ENCODE assay signal across 15 mouse cellular contexts in the genomic region with DNA sequence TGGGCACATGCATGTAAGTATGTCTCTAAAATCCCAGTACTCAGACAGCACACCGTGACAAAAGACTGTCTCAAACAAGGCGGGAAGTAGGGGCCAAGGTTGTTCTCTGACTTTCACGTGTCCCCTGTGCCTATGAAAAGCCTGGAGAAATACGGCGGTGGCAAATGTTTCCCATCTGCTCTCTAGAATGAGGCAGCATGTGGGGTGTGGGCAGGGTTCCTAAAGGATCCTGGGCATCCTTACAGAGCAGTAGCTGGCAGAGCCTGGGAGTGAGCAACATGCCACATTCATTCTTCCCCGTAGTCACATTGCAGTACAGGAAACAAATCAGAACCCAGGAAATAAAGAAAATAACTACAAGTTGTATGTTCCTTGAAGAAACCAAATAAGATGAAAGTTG. TPM values are rescaled to one million over a fixed set of nuclear protein-coding genes. Genes with fewer than 3 reads are reported as not detected.
DNase-seq lines count a peak whose midpoint lies in the region; ATAC-seq and TF ChIP-seq lines count a peak whose summit lies in the region.
"Had no signal": no experiment of that assay in that cellular context is flagged by ENCODE, and none has a peak within 500 bp of the region (broad histone marks: within the 10 kb centered on the region; RNA-seq: fewer than 3 reads in every experiment).

No protein-coding gene starts in this region.

- H3K27ac ChIP-seq in hindbrain, postnatal 0 days, result 0 out of 2 replicates have a peak overlapping the region, but pooled peaks have one; percentile 11
- no peak overlapping the region for H3K27ac ChIP-seq in hindbrain, embryonic 10.5 days
- no peak overlapping the region for H3K27ac ChIP-seq in stomach, postnatal 0 days (replicated peaks)
- no peak overlapping the region for H3K27ac ChIP-seq in thymus, adult 2 months (ENCODE audit: control insufficient read depth, insufficient read depth, low read length)
- H3K27ac ChIP-seq: hindbrain, embryonic 12.5 days; midbrain, embryonic 12.5 days had no signal

- H3K27me3 ChIP-seq in hindbrain, postnatal 0 days (ENCODE audit: insufficient read depth, low read length), result no peaks in the 10 kb centered on the region
- no peaks in the 10 kb centered on the region for H3K27me3 ChIP-seq in hindbrain, embryonic 10.5 days (ENCODE audit: insufficient read depth, poor library complexity, severe bottlenecking)
- no peaks in the 10 kb centered on the region for H3K27me3 ChIP-seq in stomach, postnatal 0 days (ENCODE audit: control insufficient read depth, insufficient read depth, low read length)
- H3K27me3 ChIP-seq in thymus, adult 2 months (ENCODE audit: control insufficient read depth, insufficient read depth, low read length), result no peaks in the 10 kb centered on the region
- H3K27me3 ChIP-seq: hindbrain, embryonic 12.5 days; midbrain, embryonic 12.5 days had no signal

- H3K4me2 ChIP-seq in hindbrain, postnatal 0 days (ENCODE audit: low read depth, low read length), result no peak overlapping the region
- no peak overlapping the region for H3K4me2 ChIP-seq in stomach, postnatal 0 days (replicated peaks; ENCODE audit: low read depth)
- H3K4me2 ChIP-seq: hindbrain, embryonic 12.5 days; midbrain, embryonic 12.5 days had no signal

- peak; percentile 56 for DNase-seq in hindbrain, postnatal 0 days (ENCODE audit: low spot score)
- DNase-seq in hindbrain, embryonic 10.5 days (ENCODE audit: low spot score), result no peak
- DNase-seq in cerebellum, postnatal 36 days, result peak; percentile 76 to 77
- peak; percentile 56 to 62 for DNase-seq in layer of hippocampus, postnatal 10 days (ENCODE audit: low spot score in 2 of 2)
- DNase-seq in right cerebral cortex, postnatal 36 days (ENCODE audit: low spot score in 2 of 2), result peak; percentile 68
- DNase-seq in stomach, postnatal 0 days (ENCODE audit: low spot score), result no peak
- DNase-seq in thymus, adult 2 months, result no peak
- no peak for DNase-seq in heart, postnatal 4 days
- DNase-seq: adrenal gland, adult 2 months; kidney, postnatal 10 days; thymus, postnatal 14 days had no signal

- no peak overlapping the region for H3K4me3 ChIP-seq in hindbrain, postnatal 0 days (ENCODE audit: low read length)
- no peak overlapping the region for H3K4me3 ChIP-seq in hindbrain, embryonic 10.5 days
- no peak overlapping the region for H3K4me3 ChIP-seq in stomach, postnatal 0 days (ENCODE audit: low read depth, low read length)
- no peak overlapping the region for H3K4me3 ChIP-seq in thymus, adult 2 months (ENCODE audit: control insufficient read depth, insufficient read depth, low read length)
- H3K4me3 ChIP-seq: erythroblast, embryonic 14.5 days; hindbrain, embryonic 12.5 days; midbrain, embryonic 12.5 days had no signal

- TF ChIP-seq EP300 in stomach, postnatal 0 days (optimal IDR thresholded peaks at IDR 0.05), result no peak

- no peak for TF ChIP-seq CTCF in hindbrain, postnatal 0 days (IDR thresholded peaks at IDR 0.05; ENCODE audit: low read depth)
- no peak for TF ChIP-seq CTCF in stomach, postnatal 0 days (IDR thresholded peaks at IDR 0.05; ENCODE audit: low read depth)
- TF ChIP-seq CTCF in thymus, adult 2 months (IDR thresholded peaks at IDR 0.05; ENCODE audit: borderline replicate concordance, control insufficient read depth, extremely low read depth, insufficient read depth, low read length, poor library complexity), result no peak

- no peak for ATAC-seq in hindbrain, postnatal 0 days
- no peak for ATAC-seq in stomach, postnatal 0 days (ENCODE audit: low FRiP score, low TSS enrichment)

- H3K9ac ChIP-seq in hindbrain, postnatal 0 days (replicated peaks; ENCODE audit: low read length), result no peak overlapping the region
- H3K9ac ChIP-seq in stomach, postnatal 0 days (ENCODE audit: low read length), result no peak overlapping the region
- H3K9ac ChIP-seq: hindbrain, embryonic 12.5 days; midbrain, embryonic 12.5 days had no signal

- TF ChIP-seq POLR2A in thymus, adult 2 months (IDR thresholded peaks at IDR 0.05; ENCODE audit: control insufficient read depth, extremely low read depth, insufficient read depth, low read length, poor library complexity), result no peak

- WGBS in hindbrain, postnatal 0 days, result 41% methylated on average over 6 of the region's 6 CpGs
- 92% methylated on average over 6 of the region's 6 CpGs for WGBS in hindbrain, embryonic 10.5 days
- WGBS in stomach, postnatal 0 days, result 89% methylated on average over 6 of the region's 6 CpGs
- WGBS in thymus, adult 2 months, result 95% methylated on average over 6 of the region's 6 CpGs

- no peaks in the 10 kb centered on the region for H3K9me3 ChIP-seq in hindbrain, postnatal 0 days (ENCODE audit: low read length)
- H3K9me3 ChIP-seq in hindbrain, embryonic 10.5 days, result no peaks in the 10 kb centered on the region
- no peaks in the 10 kb centered on the region for H3K9me3 ChIP-seq in stomach, postnatal 0 days (ENCODE audit: control insufficient read depth, low read length)
- H3K9me3 ChIP-seq: hindbrain, embryonic 12.5 days; midbrain, embryonic 12.5 days had no signal

- H3K4me1 ChIP-seq in hindbrain, postnatal 0 days (ENCODE audit: insufficient read depth, low read length), result no peaks in the 10 kb centered on the region
- no peaks in the 10 kb centered on the region for H3K4me1 ChIP-seq in hindbrain, embryonic 10.5 days (replicated peaks)
- no peaks in the 10 kb centered on the region for H3K4me1 ChIP-seq in stomach, postnatal 0 days (replicated peaks; ENCODE audit: control insufficient read depth, insufficient read depth)
- no peaks in the 10 kb centered on the region for H3K4me1 ChIP-seq in thymus, adult 2 months (replicated peaks; ENCODE audit: control insufficient read depth, insufficient read depth, low read length)
- H3K4me1 ChIP-seq: hindbrain, embryonic 12.5 days; midbrain, embryonic 12.5 days had no signal

- peaks cover 39% of the 10 kb centered on the region for H3K36me3 ChIP-seq in hindbrain, postnatal 0 days (ENCODE audit: insufficient read depth, low read length)
- H3K36me3 ChIP-seq in hindbrain, embryonic 10.5 days, result peaks cover 99% of the 10 kb centered on the region
- H3K36me3 ChIP-seq in stomach, postnatal 0 days (ENCODE audit: control insufficient read depth, insufficient read depth, low read length), result peaks cover 15% of the 10 kb centered on the region
- H3K36me3 ChIP-seq in thymus, adult 2 months (ENCODE audit: control insufficient read depth, insufficient read depth, low read length), result peaks cover 35% of the 10 kb centered on the region

RNA-seq across cellular contexts. Expression of a gene that starts 21.4 kb away (rescaled TPM):
- total RNA-seq in hindbrain, postnatal 0 days (2014; rRNA removed), result 42.5 and 44.7 TPM in 2 replicates
- 63.6 and 68.9 TPM in 2 replicates for polyA plus RNA-seq in hindbrain, postnatal 0 days (2015; fragmentation: Nextera tagmentation; extraction: Ambion mirVana)
- 147 and 161 TPM in 2 replicates for polyA plus RNA-seq in hindbrain, embryonic 10.5 days (2016; fragmentation: Nextera tagmentation; extraction: Ambion mirVana)
- total RNA-seq in layer of hippocampus, postnatal 10 days (2021), result 10 to 100 TPM; 52.3 to 52.6 TPM
- 39.7 and 41.5 TPM in 2 replicates for polyA plus RNA-seq in stomach, postnatal 0 days (2015; fragmentation: Nextera tagmentation; extraction: Ambion mirVana)
- 35.7 and 42.0 TPM in 2 replicates for polyA plus RNA-seq in thymus, adult 2 months (2012; rRNA removed)
- 10 to 100 TPM; 57.5 to 62.7 TPM for total RNA-seq in heart, postnatal 4 days (2021)

RNA-seq across cellular contexts. Expression of a gene that starts 21.7 kb away (rescaled TPM):
- total RNA-seq in hindbrain, postnatal 0 days (2014; rRNA removed), result 43.2 and 48.5 TPM in 2 replicates
- polyA plus RNA-seq in hindbrain, postnatal 0 days (2015; fragmentation: Nextera tagmentation; extraction: Ambion mirVana), result 43.7 and 49.4 TPM in 2 replicates
- 15.0 and 20.3 TPM in 2 replicates for polyA plus RNA-seq in hindbrain, embryonic 10.5 days (2016; fragmentation: Nextera tagmentation; extraction: Ambion mirVana)
- total RNA-seq in layer of hippocampus, postnatal 10 days (2021), result 10 to 100 TPM; 40.9 to 45.2 TPM
- 3.9 and 4.1 TPM in 2 replicates for polyA plus RNA-seq in stomach, postnatal 0 days (2015; fragmentation: Nextera tagmentation; extraction: Ambion mirVana)
- 16.1 and 17.5 TPM in 2 replicates for polyA plus RNA-seq in thymus, adult 2 months (2012; rRNA removed)
- under 1 TPM; 0.68 to 0.88 TPM for total RNA-seq in heart, postnatal 4 days (2021)
- total RNA-seq: common myeloid progenitor, adult 5-6 weeks had no signal

Comparison
In these comparisons a context has a peak if more than half of its experiments do, and no peak if none do; other contexts are left out.
1. DNase-seq: peak in hindbrain, postnatal 0 days (single experiment), cerebellum, postnatal 36 days (2 of 2), layer of hippocampus, postnatal 10 days (2 of 2) and right cerebral cortex, postnatal 36 days (2 of 2); none in hindbrain, embryonic 10.5 days (single experiment), stomach, postnatal 0 days (single experiment), thymus, adult 2 months (single experiment) and heart, postnatal 4 days (single experiment).